Mouse (Mus musculus): ENCODE results near the gene Syt2.

DNA sequence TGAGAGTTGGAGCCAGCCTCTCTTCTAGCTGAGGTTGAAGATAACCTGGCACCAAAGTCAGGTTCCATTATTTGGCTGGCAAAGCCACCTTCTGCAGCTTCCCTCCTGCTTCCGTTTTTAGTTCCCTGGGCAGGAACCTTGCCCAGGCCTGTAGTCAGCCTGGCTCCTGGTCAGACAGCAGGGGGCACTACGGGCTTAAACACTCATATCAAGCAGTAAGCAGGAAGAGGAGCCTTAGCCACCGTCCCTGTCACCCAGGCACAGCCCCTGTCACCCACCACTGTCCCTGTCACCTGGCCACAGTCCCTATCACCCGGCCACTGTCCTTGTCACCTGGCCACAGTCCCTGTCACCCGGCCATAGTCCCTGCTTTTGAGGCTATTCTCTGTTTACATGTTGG is 78.8 kb downstream of the Syt2 start:
- TF ChIP-seq CTCF (IDR thresholded peaks at IDR 0.05) (peak; percentile 72), EP300 (IDR thresholded peaks at IDR 0.05) (no peak)

Measured in lung, postnatal 0 days (tissue).